Mouse (Mus musculus): ENCODE measurements at regions not wholly inside any gene's neighbourhood (a gene's known extent, or its start where the extent isn't known, plus 50 kb on each side); places are given as distances from the start of the nearest gene placed in this dataset.

GRCm38 (mm10) chr7:83222029-83222722 is 355.0 kb downstream of the Mex3b start:
- no peaks in the 10 kb centered on the region for H3K9me3 ChIP-seq (replicated peaks)
- ATAC-seq (ENCODE audit: insufficient number of reproducible peaks, low FRiP score, low TSS enrichment, low read depth): no peak
- WGBS: 79% methylated on average over 3 of the region's 3 CpGs

GRCm38 (mm10) chr7:83227262-83228108 is 357.2 kb upstream of the Tmc3 start:
- no peak overlapping the region for H3K9ac ChIP-seq
- no peak for ATAC-seq (ENCODE audit: insufficient number of reproducible peaks, low FRiP score, low TSS enrichment, low read depth)
- 23% methylated on average over 7 of the region's 7 CpGs for WGBS
- no peaks in the 10 kb centered on the region for H3K27me3 ChIP-seq
- peak overlapping the region; percentile 51; the same call in 1 of the 2 replicates for H3K27ac ChIP-seq (replicated peaks)
- no peaks in the 10 kb centered on the region for H3K9me3 ChIP-seq (replicated peaks)
- H3K4me3 ChIP-seq (replicated peaks): no peak overlapping the region
- no peaks in the 10 kb centered on the region for H3K36me3 ChIP-seq
- no peak overlapping the region for H3K4me2 ChIP-seq (replicated peaks)
- H3K4me1 ChIP-seq: peaks cover 13% of the 10 kb centered on the region

More at GRCm38 (mm10) chr7:83222029-83222722, 355.0 kb downstream of the Mex3b start:
- Histone ChIP-seq H3K4me3 (replicated peaks) (no peak overlapping the region), H3K9ac (no peak overlapping the region), H3K27ac (replicated peaks) (no peak overlapping the region), H3K4me1 (no peaks in the 10 kb centered on the region), H3K36me3 (no peaks in the 10 kb centered on the region), H3K4me2 (replicated peaks) (no peak overlapping the region), H3K27me3 (no peaks in the 10 kb centered on the region)

- ATAC-seq (ENCODE audit: insufficient number of reproducible peaks, low FRiP score, low TSS enrichment, low read depth): peak; percentile 68; the same call in 1 of the 2 replicates
- Histone ChIP-seq H3K4me3 (replicated peaks) (no peak overlapping the region), H3K9ac (no peak overlapping the region), H3K27me3 (no peaks in the 10 kb centered on the region), H3K4me1 (peaks cover 13% of the 10 kb centered on the region), H3K4me2 (replicated peaks) (no peak overlapping the region), H3K36me3 (no peaks in the 10 kb centered on the region), H3K27ac (replicated peaks) (peak overlapping the region; percentile 55), H3K9me3 (replicated peaks) (no peaks in the 10 kb centered on the region)
- 37% methylated on average over 3 of the region's 3 CpGs for WGBS
Observed at GRCm38 (mm10) chr7:83230496-83231325, 354.0 kb upstream of the Tmc3 start.

GRCm38 (mm10) chr7:83235659-83236058 is 349.1 kb upstream of the Tmc3 start:
- 76% methylated on average over 3 of the region's 3 CpGs for WGBS
- H3K4me2 ChIP-seq (replicated peaks): no peak overlapping the region
- H3K4me1 ChIP-seq: peaks cover 5% of the 10 kb centered on the region
- no peaks in the 10 kb centered on the region for H3K36me3 ChIP-seq
- no peak overlapping the region for H3K9ac ChIP-seq
- H3K27me3 ChIP-seq: no peaks in the 10 kb centered on the region
- H3K27ac ChIP-seq (replicated peaks): no peak overlapping the region
- no peaks in the 10 kb centered on the region for H3K9me3 ChIP-seq (replicated peaks)
- no peak for ATAC-seq (ENCODE audit: insufficient number of reproducible peaks, low FRiP score, low TSS enrichment, low read depth)
- no peak overlapping the region for H3K4me3 ChIP-seq (replicated peaks)

GRCm38 (mm10) chr7:83237336-83237735 is 347.4 kb upstream of the Tmc3 start:
- H3K4me2 ChIP-seq (replicated peaks): no peak overlapping the region
- no peak overlapping the region for H3K4me3 ChIP-seq (replicated peaks)
- no peaks in the 10 kb centered on the region; the same call in 1 of the 2 replicates for H3K4me1 ChIP-seq
- H3K36me3 ChIP-seq: no peaks in the 10 kb centered on the region
- no peak overlapping the region for H3K9ac ChIP-seq
- no peak for ATAC-seq (ENCODE audit: insufficient number of reproducible peaks, low FRiP score, low TSS enrichment, low read depth)
- no peaks in the 10 kb centered on the region for H3K9me3 ChIP-seq (replicated peaks)
- WGBS: 73% methylated on average over 3 of the region's 3 CpGs
- no peak overlapping the region for H3K27ac ChIP-seq (replicated peaks)
- no peaks in the 10 kb centered on the region for H3K27me3 ChIP-seq

GRCm38 (mm10) chr7:83238091-83238490 is 346.6 kb upstream of the Tmc3 start:
- Histone ChIP-seq H3K9me3 (replicated peaks) (no peaks in the 10 kb centered on the region), H3K4me1 (no peaks in the 10 kb centered on the region; the same call in 1 of the 2 replicates), H3K27ac (replicated peaks) (no peak overlapping the region), H3K9ac (no peak overlapping the region), H3K4me3 (replicated peaks) (no peak overlapping the region), H3K27me3 (no peaks in the 10 kb centered on the region), H3K36me3 (no peaks in the 10 kb centered on the region), H3K4me2 (replicated peaks) (no peak overlapping the region)
- ATAC-seq (ENCODE audit: insufficient number of reproducible peaks, low FRiP score, low TSS enrichment, low read depth): 0 out of 2 replicates have a peak, but pooled peaks have one; percentile 43

- Histone ChIP-seq H3K9me3 (replicated peaks) (no peaks in the 10 kb centered on the region), H3K27me3 (no peaks in the 10 kb centered on the region), H3K9ac (no peak overlapping the region), H3K4me2 (replicated peaks) (no peak overlapping the region), H3K4me1 (no peaks in the 10 kb centered on the region; the same call in 1 of the 2 replicates), H3K27ac (replicated peaks) (0 out of 2 replicates have a peak overlapping the region, but pooled peaks have one; percentile 44), H3K36me3 (no peaks in the 10 kb centered on the region), H3K4me3 (replicated peaks) (no peak overlapping the region)
- 33% methylated on average over 3 of the region's 3 CpGs for WGBS
- ATAC-seq (ENCODE audit: insufficient number of reproducible peaks, low FRiP score, low TSS enrichment, low read depth): no peak
Observed at GRCm38 (mm10) chr7:83242233-83242632, 342.5 kb upstream of the Tmc3 start.

- Histone ChIP-seq H3K9ac (no peak overlapping the region), H3K27ac (replicated peaks) (no peak overlapping the region), H3K4me1 (no peaks in the 10 kb centered on the region; the same call in 1 of the 2 replicates), H3K36me3 (no peaks in the 10 kb centered on the region), H3K9me3 (replicated peaks) (no peaks in the 10 kb centered on the region), H3K27me3 (no peaks in the 10 kb centered on the region), H3K4me2 (replicated peaks) (no peak overlapping the region), H3K4me3 (replicated peaks) (no peak overlapping the region)
- no peak for ATAC-seq (ENCODE audit: insufficient number of reproducible peaks, low FRiP score, low TSS enrichment, low read depth)
- WGBS: 84% methylated on average over 2 of the region's 2 CpGs
Observed at GRCm38 (mm10) chr7:83245867-83246266, 338.9 kb upstream of the Tmc3 start.

- no peak for ATAC-seq (ENCODE audit: insufficient number of reproducible peaks, low FRiP score, low TSS enrichment, low read depth)
- Histone ChIP-seq H3K36me3 (no peaks in the 10 kb centered on the region), H3K4me1 (peaks cover 8% of the 10 kb centered on the region; the same call in 1 of the 2 replicates), H3K27me3 (no peaks in the 10 kb centered on the region), H3K9ac (no peak overlapping the region), H3K27ac (replicated peaks) (no peak overlapping the region), H3K4me2 (replicated peaks) (no peak overlapping the region), H3K4me3 (replicated peaks) (no peak overlapping the region), H3K9me3 (replicated peaks) (no peaks in the 10 kb centered on the region)
- WGBS: 64% methylated on average over 8 of the region's 8 CpGs
Observed at GRCm38 (mm10) chr7:83251995-83252563, 332.6 kb upstream of the Tmc3 start.

GRCm38 (mm10) chr7:83253001-83253400 is 331.7 kb upstream of the Tmc3 start:
- WGBS: 34% methylated on average over 9 of the region's 9 CpGs
- Histone ChIP-seq H3K27ac (replicated peaks) (peak overlapping the region; percentile 44), H3K27me3 (no peaks in the 10 kb centered on the region), H3K9me3 (replicated peaks) (no peaks in the 10 kb centered on the region), H3K9ac (no peak overlapping the region), H3K4me1 (peaks cover 8% of the 10 kb centered on the region; the same call in 1 of the 2 replicates), H3K4me2 (replicated peaks) (no peak overlapping the region), H3K36me3 (no peaks in the 10 kb centered on the region), H3K4me3 (replicated peaks) (no peak overlapping the region)
- ATAC-seq (ENCODE audit: insufficient number of reproducible peaks, low FRiP score, low TSS enrichment, low read depth): no peak; the same call in 1 of the 2 replicates

All from embryonic facial prominence, embryonic 15.5 days (tissue).